Mouse (Mus musculus) embryonic fibroblast, embryonic 13.5 days (primary cell): ENCODE results near the gene Magea6.
"Not testable (repeated sequence)": the region's sequence is repeated elsewhere in the genome, so short reads cannot be mapped to it uniquely, and the experiment has no call there.

Source experiments
- CTCF ChIP-seq: IDR thresholded peaks from 2 replicates; pipeline ENCODE4 v1.5.1; 2011; ENCODE audit warnings: mild to moderate bottlenecking, control low read depth, low read length, moderate library complexity, borderline replicate concordance; ENCODE audit not compliant: insufficient read depth
- POLR2A ChIP-seq: IDR thresholded peaks from 2 replicates; pipeline ENCODE4 v1.6.1; 2011; ENCODE audit warnings: low read depth, mild to moderate bottlenecking, control low read depth, low read length, moderate library complexity

DNA sequence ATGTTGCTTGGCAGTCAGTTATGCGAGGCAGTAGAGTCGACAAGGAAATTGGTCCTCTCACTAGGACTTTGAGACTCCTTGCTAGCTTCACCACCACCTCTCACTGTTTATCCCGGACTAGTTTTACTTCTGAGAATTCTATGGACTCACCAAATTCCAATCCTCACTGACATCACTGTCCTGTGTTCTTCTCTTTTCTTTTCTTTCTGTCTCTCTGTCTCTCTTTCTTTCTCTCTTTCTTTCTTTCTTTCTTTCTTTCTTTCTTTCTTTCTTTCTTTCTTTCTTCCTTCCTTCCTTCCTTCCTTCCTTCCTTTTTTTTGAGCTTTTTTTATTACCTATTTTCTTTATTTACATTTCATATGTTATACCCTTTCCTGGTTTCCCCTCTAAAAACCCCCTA lies 45.6 kb downstream of the Magea6 start, which contains the start of gene Cldn34b1:
- TF ChIP-seq CTCF, POLR2A: not testable (repeated sequence)
